Mouse (Mus musculus): Measurements from ENCODE around the gene Apom. TPM values are rescaled to one million over a fixed set of nuclear protein-coding genes. Genes with fewer than 3 reads are reported as not detected.
"Not testable (repeated sequence)": the region's sequence is repeated elsewhere in the genome, so short reads cannot be mapped to it uniquely, and the experiment has no call there.

Apom gene
- polyA plus RNA-seq, 1 experiment from 2014 or later, result 8.3 TPM

DNA sequence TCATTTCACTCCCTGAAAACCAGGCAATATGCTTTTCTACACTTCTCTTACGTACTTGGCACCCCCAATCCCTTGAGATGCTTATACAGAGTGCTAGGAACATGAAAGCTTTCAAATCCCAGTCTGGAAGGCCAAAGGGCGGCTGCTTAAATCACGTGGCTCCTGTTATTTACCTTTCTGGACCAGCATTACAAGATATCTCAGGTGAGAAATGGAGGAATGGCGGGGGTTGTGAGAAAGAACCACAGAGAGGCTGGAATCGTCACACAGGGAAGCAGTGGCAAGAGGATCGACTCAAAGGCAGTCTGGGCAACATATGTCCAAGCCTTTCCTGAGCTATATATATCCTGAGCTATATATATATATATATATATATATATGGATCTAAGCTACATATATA lies 6.3 kb downstream of the Apom start:
- 25% methylated on average over 6 of the region's 6 CpGs for WGBS

DNA sequence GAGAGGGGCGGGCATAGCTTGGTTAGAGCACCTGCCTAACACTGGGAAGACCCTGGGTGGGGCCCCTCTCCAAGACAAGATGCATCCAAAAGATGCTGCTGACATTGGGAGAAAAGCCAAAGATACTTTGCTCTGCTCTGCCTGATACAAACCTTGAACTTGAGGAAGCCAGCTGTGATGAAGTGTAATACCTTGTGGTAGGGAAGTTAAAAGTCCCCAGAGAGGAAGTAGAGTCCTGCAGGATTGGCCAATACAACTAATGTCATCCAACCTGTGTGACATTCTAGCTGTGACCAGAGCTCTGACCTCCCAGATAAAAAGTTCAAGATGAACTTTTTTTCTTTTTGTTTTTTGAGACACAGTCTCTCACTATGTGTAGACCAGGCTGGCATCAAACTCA lies 6.8 kb downstream of the Apom start:
- Histone ChIP-seq H3K9me3 (replicated peaks) (no peaks in the 10 kb centered on the region), H3K9ac (no peak overlapping the region; the same call in 1 of the 2 replicates), H3K4me1 (replicated peaks) (peaks cover 43% of the 10 kb centered on the region), H3K36me3 (peaks cover 33% of the 10 kb centered on the region), H3K27me3 (replicated peaks) (no peaks in the 10 kb centered on the region), H3K4me2 (peak overlapping the region; percentile 82), H3K4me3 (peak overlapping the region; percentile 75; the same call in 1 of the 2 replicates), H3K27ac (ENCODE audit: poor library complexity, severe bottlenecking) (no peak overlapping the region)
- 92% methylated on average over 1 of the region's 1 CpGs for WGBS
- no peak for ATAC-seq (ENCODE audit: insufficient number of reproducible peaks, low FRiP score)

More for the DNA sequence above, 6.3 kb downstream of the Apom start:
- Histone ChIP-seq H3K4me1 (replicated peaks) (peaks cover 38% of the 10 kb centered on the region), H3K9me3 (replicated peaks) (no peaks in the 10 kb centered on the region), H3K36me3 (peaks cover 36% of the 10 kb centered on the region), H3K9ac (peak overlapping the region; percentile 85), H3K4me2 (peak overlapping the region; percentile 82), H3K27me3 (replicated peaks) (no peaks in the 10 kb centered on the region), H3K4me3 (peak overlapping the region; percentile 75), H3K27ac (ENCODE audit: poor library complexity, severe bottlenecking) (peak overlapping the region; percentile 77)
- ATAC-seq (ENCODE audit: insufficient number of reproducible peaks, low FRiP score), result no peak

DNA sequence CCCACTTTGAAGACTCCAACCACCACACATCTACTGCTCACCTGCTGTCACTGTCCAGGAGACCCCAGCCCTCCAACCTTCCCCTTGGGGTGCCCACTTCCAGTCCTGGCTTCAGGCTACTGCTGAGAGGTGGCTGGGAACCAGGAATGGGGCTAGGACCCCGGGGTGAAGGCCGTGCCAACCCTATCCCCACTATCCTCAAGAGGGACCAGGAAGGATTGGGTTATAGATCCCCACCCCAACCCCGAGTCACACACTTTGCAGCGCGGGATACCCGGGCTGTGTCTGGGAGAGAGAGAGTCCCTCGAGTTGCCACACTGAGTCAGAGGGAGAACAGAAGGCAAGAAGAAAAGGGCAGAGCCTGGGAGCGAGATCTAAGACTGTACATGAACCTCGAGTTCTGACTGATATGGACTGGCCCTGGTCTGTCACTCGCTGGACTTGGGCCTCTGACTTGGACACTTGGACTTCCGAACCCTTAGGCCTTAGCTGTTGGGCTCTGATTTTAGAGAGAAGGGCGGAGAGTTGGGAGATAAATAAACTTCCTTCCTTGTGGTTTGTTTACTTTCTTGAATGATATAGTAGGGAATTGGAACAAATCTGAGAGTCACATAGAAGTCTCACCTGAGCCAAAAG lies 7.5 kb downstream of the Apom start:
- not testable (repeated sequence) for H3K4me3 ChIP-seq; H3K9ac ChIP-seq; H3K9me3 ChIP-seq (replicated peaks); H3K4me2 ChIP-seq; ATAC-seq (ENCODE audit: insufficient number of reproducible peaks, low FRiP score); H3K27me3 ChIP-seq (replicated peaks); H3K27ac ChIP-seq (ENCODE audit: poor library complexity, severe bottlenecking)
- Histone ChIP-seq H3K36me3 (peaks cover 33% of the 10 kb centered on the region), H3K4me1 (replicated peaks) (peaks cover 48% of the 10 kb centered on the region)
- WGBS, result 90% methylated on average over 12 of the region's 12 CpGs

DNA sequence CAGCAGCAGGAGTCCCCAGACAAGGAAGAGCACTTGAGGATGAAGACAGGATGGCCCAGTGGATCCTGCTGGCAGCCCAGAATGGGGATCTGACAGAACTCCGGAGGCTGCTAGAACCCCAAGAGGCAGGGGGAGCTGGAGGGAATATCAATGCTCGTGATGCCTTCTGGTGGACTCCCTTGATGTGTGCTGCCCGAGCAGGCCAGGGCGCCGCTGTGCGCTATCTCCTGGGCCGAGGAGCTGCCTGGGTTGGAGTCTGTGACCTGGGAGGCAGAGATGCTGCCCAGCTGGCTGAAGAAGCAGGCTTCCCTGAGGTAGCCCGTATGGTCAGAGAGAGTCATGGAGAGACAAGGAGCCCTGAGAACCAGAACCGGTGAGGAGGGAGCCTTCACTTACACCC lies 8.6 kb downstream of the Apom start:
- Histone ChIP-seq H3K36me3 (peaks cover 36% of the 10 kb centered on the region), H3K4me1 (replicated peaks) (peaks cover 41% of the 10 kb centered on the region)
- H3K27ac ChIP-seq (ENCODE audit: poor library complexity, severe bottlenecking); H3K9ac ChIP-seq; H3K4me3 ChIP-seq; ATAC-seq (ENCODE audit: insufficient number of reproducible peaks, low FRiP score); H3K4me2 ChIP-seq; H3K27me3 ChIP-seq (replicated peaks); H3K9me3 ChIP-seq (replicated peaks): not testable (repeated sequence)
- 92% methylated on average over 9 of the region's 9 CpGs for WGBS

DNA sequence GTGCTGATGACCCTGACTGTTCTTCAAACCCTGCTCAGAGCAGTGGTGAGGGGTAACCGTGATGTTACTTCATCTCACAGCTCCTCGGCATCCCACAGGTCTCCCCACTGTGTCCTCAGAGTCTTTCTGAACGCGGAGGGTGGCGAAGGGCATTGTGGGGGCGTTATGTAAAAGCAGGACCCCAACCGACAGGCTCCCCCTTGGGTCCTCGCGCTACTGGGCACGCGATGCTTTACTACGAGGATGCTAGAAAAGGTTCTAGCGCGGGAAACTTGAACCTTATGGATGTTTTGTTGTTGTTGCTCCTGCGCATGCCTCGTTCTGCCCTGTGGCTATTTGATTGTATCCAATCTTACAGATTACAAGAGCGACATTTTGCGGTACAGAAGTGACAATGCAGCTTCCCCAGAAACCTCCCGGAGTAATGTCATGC lies 10.0 kb downstream of the Apom start, which contains the start of gene Csnk2b:
Gene Csnk2b, minus strand, starts transcription at position 183 of the 433 bp plus-strand sequence.
- H3K27me3 ChIP-seq (replicated peaks), result no peaks in the 10 kb centered on the region
- H3K9ac ChIP-seq, result peak within 1 kb of the TSS; percentile 93
- under 1% methylated on average over 19 of the region's 19 CpGs for WGBS
- H3K4me2 ChIP-seq, result peak within 1 kb of the TSS; percentile 92
- ATAC-seq (ENCODE audit: insufficient number of reproducible peaks, low FRiP score), result no peak; the same call in 1 of the 2 replicates
- peak within 1 kb of the TSS; percentile 76 for H3K4me3 ChIP-seq
- H3K27ac ChIP-seq (ENCODE audit: poor library complexity, severe bottlenecking), result peak within 1 kb of the TSS; percentile 87
- H3K36me3 ChIP-seq, result peaks cover 42% of the 10 kb centered on the region
- peaks cover 31% of the 10 kb centered on the region for H3K4me1 ChIP-seq (replicated peaks)
- H3K9me3 ChIP-seq (replicated peaks), result no peaks in the 10 kb centered on the region

DNA sequence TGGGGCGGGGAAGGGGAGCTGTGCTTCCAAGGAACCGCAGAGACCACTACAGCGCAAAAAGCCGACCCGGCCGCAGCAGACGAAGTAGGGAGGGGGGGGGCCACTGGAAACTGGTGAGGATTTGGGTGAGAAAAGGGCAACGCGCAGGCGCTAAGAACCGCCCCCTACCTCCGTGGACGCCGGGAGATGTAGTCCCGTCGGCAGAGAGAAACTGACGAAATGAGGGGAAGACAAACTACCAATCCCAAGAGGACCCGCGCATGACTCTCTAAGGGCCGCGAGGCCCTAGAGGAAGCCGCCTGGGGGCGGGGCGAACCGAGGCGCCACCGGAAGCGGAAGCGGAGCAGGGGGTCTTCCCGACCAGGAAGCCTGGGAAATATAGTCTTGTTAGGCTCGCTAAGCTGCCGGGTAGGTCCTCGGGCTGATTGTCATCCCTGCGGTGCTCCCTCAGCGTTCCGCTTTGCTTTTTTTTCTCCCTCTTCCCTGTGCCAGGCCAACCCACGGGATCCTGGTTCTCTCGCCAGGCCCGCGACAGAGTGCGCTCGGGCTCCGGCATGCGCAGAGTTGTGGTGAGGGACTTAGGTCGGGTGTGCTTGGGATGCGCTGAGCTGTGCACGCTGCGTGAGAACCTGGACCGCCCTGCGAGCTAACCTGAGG lies 10.6 kb downstream of the Apom start, which contains the start of gene Gpank1:
Gene Gpank1, plus strand, starts transcription at position 313 of the 657 bp plus-strand sequence.
- under 1% methylated on average over 50 of the region's 50 CpGs for WGBS
- Histone ChIP-seq H3K27ac (ENCODE audit: poor library complexity, severe bottlenecking) (peak within 1 kb of the TSS; percentile 87), H3K4me3 (peak within 1 kb of the TSS; percentile 76), H3K4me2 (peak within 1 kb of the TSS; percentile 92), H3K4me1 (replicated peaks) (peaks cover 27% of the 10 kb centered on the region), H3K27me3 (replicated peaks) (no peaks in the 10 kb centered on the region), H3K36me3 (peaks cover 46% of the 10 kb centered on the region), H3K9me3 (replicated peaks) (no peaks in the 10 kb centered on the region), H3K9ac (peak within 1 kb of the TSS; percentile 93)
- ATAC-seq (ENCODE audit: insufficient number of reproducible peaks, low FRiP score), result peak; percentile 94

DNA sequence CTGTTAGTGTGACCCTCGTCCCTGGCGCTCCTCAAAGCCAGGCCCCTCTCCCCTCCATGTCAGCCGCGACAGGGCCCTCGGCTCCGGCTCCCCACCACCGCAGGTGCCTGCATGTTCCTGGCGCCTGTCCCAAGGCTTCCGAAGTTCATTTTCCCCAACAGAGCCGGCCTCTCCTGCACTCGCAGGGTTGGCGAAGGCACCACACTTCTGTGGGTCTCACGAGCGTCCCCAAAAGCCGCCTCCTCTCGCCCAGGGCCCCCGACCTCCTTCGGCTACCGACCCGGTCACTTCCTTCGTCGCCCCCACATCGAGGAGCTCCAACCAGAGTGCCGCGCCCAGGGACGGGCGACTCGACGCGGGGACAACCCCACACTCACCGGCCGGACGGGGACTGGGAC lies 11.1 kb downstream of the Apom start:
- Histone ChIP-seq H3K4me2 (peak overlapping the region; percentile 92), H3K36me3 (peaks cover 51% of the 10 kb centered on the region), H3K27me3 (replicated peaks) (no peaks in the 10 kb centered on the region), H3K9me3 (replicated peaks) (no peaks in the 10 kb centered on the region), H3K27ac (ENCODE audit: poor library complexity, severe bottlenecking) (peak overlapping the region; percentile 34; the same call in 1 of the 2 replicates), H3K4me1 (replicated peaks) (peaks cover 27% of the 10 kb centered on the region), H3K4me3 (peak overlapping the region; percentile 76), H3K9ac (peak overlapping the region; percentile 85)
- ATAC-seq (ENCODE audit: insufficient number of reproducible peaks, low FRiP score), result no peak
- under 1% methylated on average over 33 of the region's 33 CpGs for WGBS

DNA sequence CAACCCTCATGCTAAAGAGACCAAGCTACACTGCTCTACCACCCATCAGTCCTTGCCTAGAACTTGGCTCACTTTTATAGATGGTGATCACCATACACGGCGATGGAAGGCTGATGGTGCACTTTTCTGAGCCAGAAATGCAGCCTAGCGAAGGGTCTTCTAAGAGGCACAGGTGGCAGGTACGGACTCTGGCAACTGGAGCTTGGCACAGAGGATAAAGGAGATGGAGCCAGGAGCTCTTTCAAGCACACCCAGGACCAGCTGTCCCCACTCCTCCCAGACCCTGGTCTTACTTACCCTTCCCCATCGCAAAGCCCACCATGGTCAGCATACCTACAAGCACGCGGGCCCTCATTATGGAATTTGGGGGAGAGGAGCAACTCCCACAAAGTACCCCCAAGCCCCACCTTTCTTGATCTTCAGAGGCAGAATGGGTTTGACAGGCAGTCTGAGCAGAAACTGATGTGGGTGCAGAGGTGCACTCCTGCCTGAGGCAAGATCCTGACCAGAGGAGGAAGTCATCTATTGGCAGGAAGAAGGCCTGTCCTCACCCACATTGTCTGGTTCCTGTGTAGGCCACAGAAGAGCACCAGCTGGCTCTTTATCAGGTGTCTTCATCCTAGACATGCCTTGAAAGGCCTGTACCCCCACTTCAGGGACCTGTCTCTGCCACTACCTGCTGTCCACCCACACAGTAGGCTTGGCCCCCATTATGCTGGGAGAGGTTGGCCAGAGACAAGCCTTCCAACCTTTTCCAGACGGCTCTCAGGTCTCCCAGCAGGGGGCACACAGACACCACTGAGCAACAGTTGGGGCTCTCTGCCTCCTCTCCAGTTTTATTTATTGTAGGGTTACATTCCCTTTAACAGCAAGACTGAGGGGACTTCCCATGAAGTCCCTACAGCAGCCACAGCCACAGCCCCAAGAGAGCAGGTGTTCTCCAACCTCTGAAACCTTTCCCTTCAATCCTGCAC lies 16.5 kb downstream of the Apom start, which contains the start of gene Ly6g5b:
Gene Ly6g5b, minus strand, starts transcription at position 383 of the 974 bp plus-strand sequence.
- no peak within 1 kb of the TSS for H3K4me2 ChIP-seq
- H3K9me3 ChIP-seq (replicated peaks), result no peaks in the 10 kb centered on the region
- no peak for ATAC-seq (ENCODE audit: insufficient number of reproducible peaks, low FRiP score)
- 0 out of 2 replicates have a peak, but pooled peaks cover 3% of the 10 kb centered on the region for H3K27me3 ChIP-seq (replicated peaks)
- H3K4me1 ChIP-seq (replicated peaks), result peaks cover 8% of the 10 kb centered on the region
- no peak within 1 kb of the TSS for H3K27ac ChIP-seq (ENCODE audit: poor library complexity, severe bottlenecking)
- no peak within 1 kb of the TSS for H3K4me3 ChIP-seq
- peaks cover 57% of the 10 kb centered on the region for H3K36me3 ChIP-seq
- H3K9ac ChIP-seq, result no peak within 1 kb of the TSS
- whole genome bisulfite sequencing, result 84% methylated on average over 8 of the region's 8 CpGs

DNA sequence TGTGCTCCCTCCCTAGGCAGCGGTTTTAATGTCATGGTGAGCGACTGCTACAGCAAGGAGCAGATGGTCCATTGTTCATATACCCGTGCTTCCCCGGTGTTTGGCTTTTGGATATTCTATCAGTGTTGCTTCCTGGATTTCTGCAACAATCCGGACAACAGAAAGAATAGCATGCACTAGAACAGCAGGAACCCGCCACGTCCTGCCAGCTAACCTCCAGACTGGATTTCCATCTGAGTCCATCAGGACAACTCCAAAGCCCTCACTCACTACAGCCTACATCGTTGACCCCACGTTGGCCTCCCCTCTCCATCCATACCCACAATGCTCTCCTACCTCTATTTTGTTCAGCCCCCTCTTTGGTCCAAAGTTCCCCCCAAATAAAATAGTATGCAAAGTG lies 20.1 kb downstream of the Apom start:
- Histone ChIP-seq H3K9ac (no peak overlapping the region), H3K4me1 (replicated peaks) (no peaks in the 10 kb centered on the region), H3K4me3 (no peak overlapping the region), H3K27me3 (replicated peaks) (0 out of 2 replicates have a peak, but pooled peaks cover 3% of the 10 kb centered on the region), H3K27ac (ENCODE audit: poor library complexity, severe bottlenecking) (0 out of 2 replicates have a peak overlapping the region, but pooled peaks have one; percentile 41), H3K9me3 (replicated peaks) (no peaks in the 10 kb centered on the region), H3K4me2 (peak overlapping the region; percentile 38; the same call in 1 of the 2 replicates), H3K36me3 (peaks cover 29% of the 10 kb centered on the region)
- ATAC-seq (ENCODE audit: insufficient number of reproducible peaks, low FRiP score), result no peak
- 50% methylated on average over 9 of the region's 9 CpGs for WGBS

DNA sequence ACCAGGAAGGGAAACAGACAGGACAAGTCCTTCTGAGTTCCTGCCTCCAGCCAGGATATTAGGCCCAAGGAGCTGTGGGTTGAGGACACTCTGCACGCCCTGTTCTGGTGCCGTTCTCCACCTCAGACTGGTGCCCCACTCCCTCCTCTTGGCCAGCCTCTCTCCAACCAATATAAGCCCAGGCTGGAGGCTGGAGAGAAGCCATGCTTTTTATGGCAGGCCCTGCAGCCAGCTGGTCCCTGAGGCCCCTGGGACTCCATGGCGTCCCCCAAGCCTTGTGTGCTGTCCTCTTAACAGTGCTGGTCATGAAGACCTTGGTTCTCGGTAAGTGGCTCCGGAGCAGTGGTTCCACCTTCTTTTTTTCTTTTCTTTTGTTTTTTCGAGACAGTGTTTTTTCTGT lies 23.8 kb downstream of the Apom start, which contains the start of gene Ly6g5c:
Gene Ly6g5c, plus strand, starts transcription at position 183 of the 400 bp plus-strand sequence.
- H3K36me3 ChIP-seq, result peaks cover 9% of the 10 kb centered on the region
- H3K9ac ChIP-seq, result no peak within 1 kb of the TSS
- no peak within 1 kb of the TSS for H3K27ac ChIP-seq (ENCODE audit: poor library complexity, severe bottlenecking)
- no peak within 1 kb of the TSS for H3K4me3 ChIP-seq
- H3K4me2 ChIP-seq, result no peak within 1 kb of the TSS
- WGBS, result 78% methylated on average over 6 of the region's 6 CpGs
- no peak for ATAC-seq (ENCODE audit: insufficient number of reproducible peaks, low FRiP score)
- H3K27me3 ChIP-seq (replicated peaks), result 0 out of 2 replicates have a peak, but pooled peaks cover 3% of the 10 kb centered on the region
- no peaks in the 10 kb centered on the region for H3K9me3 ChIP-seq (replicated peaks)
- H3K4me1 ChIP-seq (replicated peaks), result peaks cover 6% of the 10 kb centered on the region

Data from heart, embryonic 12.5 days (tissue).